Mouse (Mus musculus): ENCODE results near the gene H1fnt. TPM values are rescaled to one million over a fixed set of nuclear protein-coding genes. Genes with fewer than 3 reads are reported as not detected.

The H1fnt gene
- polyA plus RNA-seq, 2 experiments: not detected

- no peak overlapping the region for H3K9ac ChIP-seq (replicated peaks)
- no peaks in the 10 kb centered on the region for H3K4me1 ChIP-seq (replicated peaks; ENCODE audit: control insufficient read depth in 2 of 2, insufficient read depth in 2 of 2, low read length in 1 of 2)
- H3K4me3 ChIP-seq (ENCODE audit: insufficient read depth in 1 of 2, low read depth in 2 of 2, low read length in 2 of 2): no peak overlapping the region
- DNase-seq (ENCODE audit: low read depth in 3 of 3, low spot score in 3 of 3) (no peak), ATAC-seq (ENCODE audit: insufficient read depth) (no peak)
- H3K4me2 ChIP-seq (ENCODE audit: low read depth): no peak overlapping the region
- no peaks in the 10 kb centered on the region for H3K36me3 ChIP-seq (replicated peaks; ENCODE audit: control insufficient read depth, insufficient read depth, low read depth)
- TF ChIP-seq EP300 (IDR thresholded peaks at IDR 0.05; ENCODE audit: low read depth) (no peak), CTCF (IDR thresholded peaks at IDR 0.05; ENCODE audit: low read depth) (no peak)
- H3K9me3 ChIP-seq (ENCODE audit: control insufficient read depth, low read length): no peaks in the 10 kb centered on the region
- 47% methylated on average over 7 of the region's 7 CpGs for WGBS (ENCODE audit: insufficient replicate concordance)
- no peak overlapping the region for H3K27ac ChIP-seq
- no peaks in the 10 kb centered on the region for H3K27me3 ChIP-seq (ENCODE audit: control insufficient read depth, insufficient read depth, low read length)
Observed at GRCm38 (mm10) chr15:98209676-98210075, 47.4 kb downstream of the H1fnt start.

Other genes starting within 250 kb of the H1fnt start
- gene Pfkm, start 164.7 kb downstream of the H1fnt start, polyA plus RNA-seq (2012; rRNA removed): 18.2 and 22.4 TPM in 2 replicates
- gene Pfkm, start 164.7 kb downstream of the H1fnt start, polyA plus RNA-seq (2014; fragmentation: Nextera tagmentation; extraction: Ambion mirVana): 19.6 and 20.6 TPM in 2 replicates
- gene Senp1, start 163.5 kb downstream of the H1fnt start, polyA plus RNA-seq (2012; rRNA removed): 8.7 and 10.7 TPM in 2 replicates
- gene Senp1, start 163.5 kb downstream of the H1fnt start, polyA plus RNA-seq (2014; fragmentation: Nextera tagmentation; extraction: Ambion mirVana): 15.3 and 16.9 TPM in 2 replicates
- gene Asb8, start 91.7 kb downstream of the H1fnt start, polyA plus RNA-seq (2012; rRNA removed): 9.7 and 15.1 TPM in 2 replicates
- 22.3 and 22.4 TPM in 2 replicates for gene Asb8, start 91.7 kb downstream of the H1fnt start, polyA plus RNA-seq (2014; fragmentation: Nextera tagmentation; extraction: Ambion mirVana)
- 0.01 TPM in 1 of 2 replicates, not detected in the other for gene Ccdc184, start 90.1 kb downstream of the H1fnt start, polyA plus RNA-seq (2012; rRNA removed)
- not detected in 2 replicates for gene Ccdc184, start 90.1 kb downstream of the H1fnt start, polyA plus RNA-seq (2014; fragmentation: Nextera tagmentation; extraction: Ambion mirVana)
- not detected in 2 replicates for gene Olfr288, start 61.8 kb downstream of the H1fnt start, polyA plus RNA-seq (2012; rRNA removed)
- not detected in 2 replicates for gene Olfr288, start 61.8 kb downstream of the H1fnt start, polyA plus RNA-seq (2014; fragmentation: Nextera tagmentation; extraction: Ambion mirVana)
- gene Gm44579, start 36.3 kb downstream of the H1fnt start, polyA plus RNA-seq (2012; rRNA removed): not detected in 2 replicates
- not detected in 2 replicates for gene Gm44579, start 36.3 kb downstream of the H1fnt start, polyA plus RNA-seq (2014; fragmentation: Nextera tagmentation; extraction: Ambion mirVana)
- not detected in 2 replicates for gene Olfr287, start 36.2 kb downstream of the H1fnt start, polyA plus RNA-seq (2012; rRNA removed)
- not detected in 2 replicates for gene Olfr287, start 36.2 kb downstream of the H1fnt start, polyA plus RNA-seq (2014; fragmentation: Nextera tagmentation; extraction: Ambion mirVana)
- not detected in 2 replicates for gene Olfr286, start 22.8 kb downstream of the H1fnt start, polyA plus RNA-seq (2012; rRNA removed)
- not detected in 2 replicates for gene Olfr286, start 22.8 kb downstream of the H1fnt start, polyA plus RNA-seq (2014; fragmentation: Nextera tagmentation; extraction: Ambion mirVana)
- 0.03 and 0.11 TPM in 2 replicates for gene Zfp641, start 38.9 kb upstream of the H1fnt start, polyA plus RNA-seq (2012; rRNA removed)
- 0.08 and 0.09 TPM in 2 replicates for gene Zfp641, start 38.9 kb upstream of the H1fnt start, polyA plus RNA-seq (2014; fragmentation: Nextera tagmentation; extraction: Ambion mirVana)
- gene Olfr285, start 60.1 kb upstream of the H1fnt start, polyA plus RNA-seq (2012; rRNA removed): not detected in 2 replicates
- gene Olfr285, start 60.1 kb upstream of the H1fnt start, polyA plus RNA-seq (2014; fragmentation: Nextera tagmentation; extraction: Ambion mirVana): not detected in 2 replicates
- not detected in 2 replicates for gene Olfr284, start 83.7 kb upstream of the H1fnt start, polyA plus RNA-seq (2012; rRNA removed)
- gene Olfr284, start 83.7 kb upstream of the H1fnt start, polyA plus RNA-seq (2014; fragmentation: Nextera tagmentation; extraction: Ambion mirVana): not detected in 2 replicates
- gene Olfr283, start 123.7 kb upstream of the H1fnt start, polyA plus RNA-seq (2012; rRNA removed): not detected in 2 replicates
- gene Olfr283, start 123.7 kb upstream of the H1fnt start, polyA plus RNA-seq (2014; fragmentation: Nextera tagmentation; extraction: Ambion mirVana): not detected in 2 replicates
- not detected in 2 replicates for gene Olfr282, start 173.9 kb upstream of the H1fnt start, polyA plus RNA-seq (2012; rRNA removed)
- not detected in 2 replicates for gene Olfr282, start 173.9 kb upstream of the H1fnt start, polyA plus RNA-seq (2014; fragmentation: Nextera tagmentation; extraction: Ambion mirVana)
- gene Olfr281, start 195.3 kb upstream of the H1fnt start, polyA plus RNA-seq (2012; rRNA removed): not detected in 2 replicates
- not detected in 2 replicates for gene Olfr281, start 195.3 kb upstream of the H1fnt start, polyA plus RNA-seq (2014; fragmentation: Nextera tagmentation; extraction: Ambion mirVana)
- gene OR5BS1P, start 212.6 kb upstream of the H1fnt start, polyA plus RNA-seq (2012; rRNA removed): not detected in 2 replicates
- gene OR5BS1P, start 212.6 kb upstream of the H1fnt start, polyA plus RNA-seq (2014; fragmentation: Nextera tagmentation; extraction: Ambion mirVana): not detected in 2 replicates
- gene Lalba, start 225.4 kb upstream of the H1fnt start, polyA plus RNA-seq (2012; rRNA removed): not detected in 2 replicates
- gene Lalba, start 225.4 kb upstream of the H1fnt start, polyA plus RNA-seq (2014; fragmentation: Nextera tagmentation; extraction: Ambion mirVana): not detected in 2 replicates
- gene Olfr279, start 235.1 kb upstream of the H1fnt start, polyA plus RNA-seq (2012; rRNA removed): not detected in 2 replicates
- not detected in 2 replicates for gene Olfr279, start 235.1 kb upstream of the H1fnt start, polyA plus RNA-seq (2014; fragmentation: Nextera tagmentation; extraction: Ambion mirVana)

All from liver, embryonic 14.5 days (tissue).